Mouse (Mus musculus) hindbrain, embryonic 14.5 days (tissue): ENCODE results near the gene Abcd2. TPM values are rescaled to one million over a fixed set of nuclear protein-coding genes. Genes with fewer than 3 reads are reported as not detected.
A peak's percentile ranks its signal among the peaks of the same experiment; 100 is the strongest.

Experiments
- ATAC-seq: fragments of 200-750 bp; cut with Nextera tagmentation; 2 replicates; pipeline ENCODE4 v1.8.0; 2017; ENCODE audit warnings: moderate number of reproducible peaks, mild to moderate bottlenecking, moderate TSS enrichment, moderate library complexity; ENCODE audit not compliant: low FRiP score
- DNase-seq: peaks from one replicate; pipeline ENCODE4 v3.0.0-alpha.2; 2015; ENCODE audit warnings: low spot score
- H3K27ac ChIP-seq: fragments of 300-500 bp; sonication (generic); 2 replicates; pipeline ENCODE4 v1.5.1; 2014; ENCODE audit warnings: mild to moderate bottlenecking, moderate library complexity
- H3K27me3 ChIP-seq: fragments of 300-500 bp; sonication (generic); 2 replicates; pipeline ENCODE4 v1.6.1; 2014; ENCODE audit warnings: mild to moderate bottlenecking, low read length, mixed read lengths; ENCODE audit not compliant: control insufficient read depth, insufficient read depth
- H3K36me3 ChIP-seq: fragments of 300-500 bp; sonication (generic); replicated peaks from 2 replicates; pipeline ENCODE4 v1.6.1; 2014; ENCODE audit not compliant: control insufficient read depth, insufficient read depth
- H3K4me1 ChIP-seq: fragments of 300-500 bp; sonication (generic); replicated peaks from 2 replicates; pipeline ENCODE4 v1.6.1; 2014; ENCODE audit warnings: antibody characterized with exemption, low read length, mixed read lengths; ENCODE audit not compliant: control insufficient read depth, insufficient read depth
- H3K4me2 ChIP-seq: fragments of 300-500 bp; sonication (generic); replicated peaks from 2 replicates; pipeline ENCODE4 v1.6.1; 2014; ENCODE audit warnings: mild to moderate bottlenecking, moderate library complexity
- H3K4me3 ChIP-seq: fragments of 300-500 bp; sonication (generic); replicated peaks from 2 replicates; pipeline ENCODE4 v1.5.1; 2014; ENCODE audit warnings: mild to moderate bottlenecking, low read length
- H3K9ac ChIP-seq: fragments of 300-500 bp; sonication (generic); 2 replicates; pipeline ENCODE4 v1.6.1; 2014
- H3K9me3 ChIP-seq: fragments of 300-500 bp; sonication (generic); 2 replicates; pipeline ENCODE4 v1.6.1; 2016; ENCODE audit warnings: low read length; ENCODE audit not compliant: control insufficient read depth
- WGBS: fragments of 180-500 bp; shearing (Covaris S2); extraction: QIAGEN DNeasy Blood & Tissue Kit; methylation state at CpG from one replicate; pipeline ENCODE4 v1.1.7; 2014; 5-methylcytosine and 5-hydroxymethylcytosine counted together
- polyA plus RNA-seq: library from polyadenylated mRNA; unstranded; fragments of >200 nt; fragmentation: Nextera tagmentation; extraction: Ambion mirVana; gene quantifications from 2 replicates; pipeline ENCODE4 v1.2.1, GENCODE M21; 2014

Gene Abcd2
- polyA plus RNA-seq, 1 experiment from 2014 or later: 7.0 TPM

DNA sequence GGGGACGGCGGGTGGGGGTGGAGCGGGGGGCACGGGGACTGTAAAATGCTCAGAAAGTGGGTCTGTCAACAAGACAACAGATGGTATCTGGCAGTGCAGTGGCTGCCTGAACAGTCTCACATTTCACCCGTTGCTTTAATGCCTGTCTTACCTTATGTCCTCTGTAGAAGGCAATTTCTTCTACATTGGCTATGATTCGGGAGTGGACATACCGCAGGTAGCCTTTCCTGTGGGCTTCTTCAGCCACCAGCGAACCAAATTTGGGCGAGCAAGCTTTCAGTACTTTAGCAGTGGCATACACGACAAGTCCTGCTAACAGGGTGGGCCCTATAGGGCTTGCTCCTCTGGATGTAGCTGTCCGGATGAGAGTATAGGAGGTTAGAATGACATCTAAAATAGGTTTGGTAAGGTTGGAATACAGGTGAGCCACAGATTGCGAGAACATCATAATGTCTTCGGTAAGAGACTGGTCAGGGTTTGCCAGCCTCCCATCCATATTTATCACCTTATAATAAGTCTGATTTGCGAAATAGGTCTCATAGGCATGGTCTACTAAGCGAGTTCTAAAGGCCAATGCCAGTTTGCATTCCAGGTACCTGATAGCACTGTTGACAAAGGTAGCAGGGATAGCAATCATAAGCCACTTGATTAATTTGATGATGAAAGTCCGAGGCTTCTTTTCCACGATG lies 936 bp downstream of the Abcd2 start:
- Histone ChIP-seq H3K27me3 (no peaks in the 10 kb centered on the region), H3K9me3 (no peaks in the 10 kb centered on the region), H3K4me2 (peak overlapping the region; percentile 84), H3K4me1 (peaks cover 9% of the 10 kb centered on the region; the same call in 1 of the 2 replicates), H3K27ac (peak overlapping the region; percentile 82), H3K9ac (peak overlapping the region; percentile 60), H3K36me3 (no peaks in the 10 kb centered on the region), H3K4me3 (peak overlapping the region; percentile 50)
- 23% methylated on average over 17 of the region's 17 CpGs for WGBS
- DNase-seq (no peak), ATAC-seq (0 out of 2 replicates have a peak, but pooled peaks have one; percentile 5)

DNA sequence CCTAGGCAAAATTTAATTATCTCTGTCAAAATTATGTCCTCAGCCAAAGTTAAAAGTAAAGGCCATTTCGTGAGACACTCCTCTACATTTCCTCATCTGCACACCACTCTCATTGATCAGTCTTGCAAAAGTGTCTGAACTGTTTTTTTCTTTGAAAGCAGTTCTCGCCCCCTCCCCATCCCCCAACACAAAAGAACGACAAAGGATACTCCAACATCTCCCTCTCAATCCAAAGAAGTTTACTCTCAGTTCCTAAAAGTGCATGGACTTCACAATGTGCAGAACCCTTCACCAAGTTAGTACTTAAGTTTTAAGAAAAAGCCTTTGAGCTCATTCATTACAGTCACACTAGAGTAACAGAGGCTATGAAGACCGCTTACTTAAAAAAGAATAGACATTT lies 1.6 kb downstream of the Abcd2 start:
- WGBS: 10% methylated on average over 4 of the region's 4 CpGs

DNA sequence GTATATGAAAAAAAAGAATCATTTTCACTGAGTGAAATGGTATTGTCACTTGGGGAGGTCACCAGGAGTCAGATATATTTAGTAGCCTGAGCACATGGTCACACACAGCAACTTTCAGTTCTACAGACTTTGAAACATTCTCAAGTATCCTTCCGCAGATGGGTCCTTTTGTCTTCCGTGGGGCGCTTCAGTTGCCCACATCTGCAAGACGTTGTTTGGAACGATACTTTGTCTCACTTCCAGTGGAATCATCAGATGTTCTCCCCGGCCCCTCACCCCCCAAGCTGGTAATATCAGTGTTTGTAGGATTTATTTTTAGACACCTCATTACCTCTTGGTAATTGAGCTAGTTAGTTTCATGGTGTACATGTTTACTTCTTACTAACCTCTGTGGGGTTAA lies 5.2 kb downstream of the Abcd2 start:
- ATAC-seq (no peak), DNase-seq (no peak)
- Histone ChIP-seq H3K36me3 (no peaks in the 10 kb centered on the region), H3K27me3 (no peaks in the 10 kb centered on the region), H3K9me3 (no peaks in the 10 kb centered on the region), H3K27ac (no peak overlapping the region), H3K9ac (no peak overlapping the region), H3K4me1 (peaks cover 9% of the 10 kb centered on the region; the same call in 1 of the 2 replicates), H3K4me2 (no peak overlapping the region), H3K4me3 (no peak overlapping the region)
- 75% methylated on average over 6 of the region's 6 CpGs for WGBS

More for the DNA sequence above, 1.6 kb downstream of the Abcd2 start:
- ATAC-seq (no peak), DNase-seq (no peak)
- no peak overlapping the region for H3K27ac ChIP-seq
- H3K4me1 ChIP-seq: peaks cover 9% of the 10 kb centered on the region; the same call in 1 of the 2 replicates
- no peaks in the 10 kb centered on the region for H3K27me3 ChIP-seq
- no peaks in the 10 kb centered on the region for H3K36me3 ChIP-seq
- peak overlapping the region; percentile 50 for H3K4me3 ChIP-seq
- no peaks in the 10 kb centered on the region for H3K9me3 ChIP-seq
- H3K4me2 ChIP-seq: peak overlapping the region; percentile 84
- H3K9ac ChIP-seq: peak overlapping the region; percentile 60

DNA sequence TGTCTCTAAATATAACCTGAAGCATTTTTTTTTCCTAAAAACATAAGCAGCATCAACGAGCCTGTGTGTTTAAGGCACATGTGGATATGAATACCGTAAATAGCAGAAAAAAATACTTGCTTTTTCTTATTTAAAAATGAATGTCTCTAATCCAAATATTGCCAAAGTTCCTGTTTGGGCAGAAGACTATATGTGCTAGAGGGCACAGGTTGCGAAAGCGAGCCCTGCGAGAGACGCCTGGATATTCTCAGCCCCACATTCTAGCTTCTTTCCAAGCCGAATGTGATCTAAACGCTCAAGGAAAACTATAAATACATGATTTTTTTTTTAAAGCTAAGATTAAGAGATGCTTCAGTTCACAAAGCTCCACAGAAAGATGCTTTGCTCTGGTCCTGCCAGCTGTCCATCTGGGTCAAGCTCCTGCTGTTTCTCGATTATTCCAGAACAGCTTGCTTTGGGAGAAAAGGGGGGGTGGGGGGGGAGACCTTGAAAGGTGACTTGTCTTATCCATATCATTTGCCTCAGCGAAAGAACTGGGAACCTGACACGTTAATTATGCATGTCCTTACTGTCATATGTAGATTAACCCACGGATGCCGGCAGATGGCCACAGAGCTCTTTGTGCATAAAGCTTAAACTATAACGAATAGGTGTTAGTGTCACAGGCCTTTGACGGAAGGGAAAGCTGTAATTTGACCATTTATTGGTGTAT lies 11.5 kb downstream of the Abcd2 start:
- DNase-seq: no peak
- no peaks in the 10 kb centered on the region for H3K36me3 ChIP-seq
- H3K27me3 ChIP-seq: no peaks in the 10 kb centered on the region
- ATAC-seq: no peak
- no peak overlapping the region for H3K9ac ChIP-seq
- 49% methylated on average over 15 of the region's 15 CpGs for WGBS
- H3K4me3 ChIP-seq: no peak overlapping the region
- no peaks in the 10 kb centered on the region for H3K9me3 ChIP-seq
- no peaks in the 10 kb centered on the region for H3K4me1 ChIP-seq
- H3K4me2 ChIP-seq: no peak overlapping the region
- no peak overlapping the region for H3K27ac ChIP-seq

DNA sequence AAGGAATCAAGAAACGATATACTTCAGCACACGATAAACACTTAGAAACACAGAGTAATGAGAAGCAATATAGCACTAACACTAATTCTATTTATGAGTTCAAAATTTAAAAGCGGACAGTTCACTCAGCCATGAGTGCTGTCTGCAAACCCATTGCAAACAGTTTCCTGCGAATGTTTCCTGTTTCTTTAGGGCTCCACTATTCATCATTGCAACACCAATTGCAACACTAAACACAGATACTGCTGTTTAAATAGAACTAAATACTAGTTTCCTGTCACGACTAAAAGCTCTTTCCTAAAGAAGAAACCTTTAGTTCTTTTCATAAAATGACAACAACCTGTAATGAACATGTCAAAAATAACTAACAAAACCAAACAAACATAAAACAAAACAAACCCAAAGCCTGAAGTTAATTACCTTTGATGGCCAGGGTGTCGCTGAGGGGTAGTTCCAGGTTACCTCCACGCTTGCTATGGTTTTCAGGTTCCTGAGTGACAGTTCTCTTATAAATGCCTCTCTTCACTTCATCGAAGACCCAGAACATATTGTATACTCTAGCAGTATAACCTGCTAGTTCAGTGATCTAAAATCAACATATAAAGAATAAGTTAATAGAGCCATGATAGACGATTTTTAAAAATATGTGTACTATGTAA lies 12.8 kb downstream of the Abcd2 start:
- DNase-seq: no peak
- Histone ChIP-seq H3K27me3 (no peaks in the 10 kb centered on the region), H3K27ac (no peak overlapping the region), H3K4me3 (no peak overlapping the region), H3K4me2 (no peak overlapping the region), H3K36me3 (no peaks in the 10 kb centered on the region), H3K9me3 (no peaks in the 10 kb centered on the region), H3K9ac (no peak overlapping the region), H3K4me1 (no peaks in the 10 kb centered on the region)
- no peak for ATAC-seq
- 87% methylated on average over 9 of the region's 9 CpGs for WGBS

DNA sequence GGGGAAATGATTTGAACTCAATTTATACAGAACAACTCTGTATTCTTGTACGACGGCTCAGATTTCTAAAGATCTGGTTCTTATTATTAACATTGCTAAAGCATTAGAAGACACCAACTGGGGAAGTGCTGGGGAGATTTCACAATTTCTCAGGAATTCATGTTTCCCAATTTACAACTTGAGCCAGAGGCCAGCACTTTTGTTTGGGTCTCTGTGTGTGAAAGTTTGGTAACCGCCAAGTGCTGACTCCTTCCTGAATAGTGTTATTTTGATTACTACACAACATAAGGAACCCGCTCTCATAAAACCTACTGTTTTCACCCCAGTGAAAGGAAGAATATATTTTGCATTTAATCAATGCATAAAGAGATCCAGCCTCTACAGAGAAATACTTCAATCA lies 19.4 kb downstream of the Abcd2 start:
- ATAC-seq: no peak
- Histone ChIP-seq H3K4me1 (no peaks in the 10 kb centered on the region), H3K4me3 (no peak overlapping the region), H3K4me2 (no peak overlapping the region), H3K27me3 (no peaks in the 10 kb centered on the region), H3K36me3 (no peaks in the 10 kb centered on the region), H3K9me3 (no peaks in the 10 kb centered on the region), H3K27ac (no peak overlapping the region), H3K9ac (no peak overlapping the region)
- WGBS: 87% methylated on average over 4 of the region's 4 CpGs
- DNase-seq: no peak

DNA sequence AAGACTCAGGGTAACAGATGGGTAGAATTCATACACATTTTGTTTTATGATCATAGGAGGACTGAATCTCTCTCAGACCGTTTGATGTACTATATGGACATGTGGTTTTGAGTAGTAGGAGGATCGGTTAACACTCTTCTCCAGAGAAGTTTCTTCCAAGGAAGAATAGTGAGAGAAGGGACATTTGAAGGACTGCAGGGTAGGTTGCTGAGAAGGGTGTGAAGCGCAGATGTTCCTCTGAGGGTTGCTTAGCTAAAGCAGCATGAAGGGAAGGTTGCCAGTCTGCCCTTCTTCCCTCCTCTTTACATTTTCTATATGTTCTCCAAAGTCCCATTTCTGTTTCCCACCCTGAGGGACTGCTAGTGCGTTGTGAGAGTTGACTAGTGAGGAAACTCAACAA lies 20.3 kb downstream of the Abcd2 start:
- WGBS: 87% methylated on average over 4 of the region's 4 CpGs

DNA sequence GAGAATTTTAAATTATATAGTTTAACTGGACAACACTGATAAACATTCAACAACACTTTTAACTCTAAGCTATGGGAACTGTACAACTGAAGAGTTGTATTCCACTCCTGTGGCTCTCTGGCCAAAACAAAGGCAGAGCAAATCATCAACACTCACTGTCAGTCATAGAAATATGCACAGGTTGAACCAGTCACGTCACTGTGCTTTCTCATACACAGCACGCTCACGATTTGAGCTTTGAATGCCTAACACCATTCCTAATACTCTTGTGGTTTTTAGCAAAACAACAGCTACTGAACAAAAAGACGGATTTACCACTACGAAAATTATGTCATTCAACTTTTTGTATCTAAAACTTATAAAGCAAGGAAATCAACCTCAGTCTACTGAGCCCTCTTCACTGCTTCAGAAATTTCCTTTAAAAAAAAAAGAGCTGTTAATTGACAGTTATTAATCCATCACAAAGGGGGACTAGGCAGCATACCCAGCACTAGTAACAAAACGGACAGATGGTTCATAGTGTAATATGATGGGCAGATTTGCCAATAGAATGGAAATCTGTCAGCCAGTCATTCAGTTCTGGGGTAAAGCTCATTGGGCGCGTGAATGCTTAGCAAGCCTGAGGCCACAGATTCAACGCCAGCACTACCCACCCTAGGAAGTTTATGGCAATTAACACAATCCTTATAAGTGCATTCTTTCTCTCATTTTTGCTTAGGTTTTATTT lies 20.8 kb downstream of the Abcd2 start:
- H3K9me3 ChIP-seq: no peaks in the 10 kb centered on the region

More for the DNA sequence above, 20.3 kb downstream of the Abcd2 start:
- no peak for ATAC-seq
- Histone ChIP-seq H3K4me1 (no peaks in the 10 kb centered on the region), H3K36me3 (no peaks in the 10 kb centered on the region), H3K9me3 (no peaks in the 10 kb centered on the region), H3K9ac (no peak overlapping the region), H3K27ac (no peak overlapping the region), H3K27me3 (no peaks in the 10 kb centered on the region), H3K4me3 (no peak overlapping the region), H3K4me2 (no peak overlapping the region)
- DNase-seq: no peak

More for the DNA sequence above, 20.8 kb downstream of the Abcd2 start:
- Histone ChIP-seq H3K27me3 (no peaks in the 10 kb centered on the region), H3K4me2 (no peak overlapping the region), H3K36me3 (no peaks in the 10 kb centered on the region), H3K27ac (no peak overlapping the region), H3K9ac (no peak overlapping the region), H3K4me3 (no peak overlapping the region), H3K4me1 (no peaks in the 10 kb centered on the region)
- ATAC-seq (peak; percentile 27; the same call in 1 of the 2 replicates), DNase-seq (no peak)
- 60% methylated on average over 9 of the region's 9 CpGs for WGBS
